Mouse (Mus musculus) liver, embryonic 15.5 days (tissue): ENCODE measurements around the gene Gsto2. TPM values are rescaled to one million over a fixed set of nuclear protein-coding genes. Genes with fewer than 3 reads are reported as not detected.

Experiments used
- ATAC-seq: fragments of 200-750 bp; cut with Nextera tagmentation; 2 replicates; pipeline ENCODE4 v1.8.0; 2017; ENCODE audit warnings: moderate number of reproducible peaks, mild to moderate bottlenecking, moderate library complexity; ENCODE audit not compliant: insufficient read depth
- H3K27ac ChIP-seq: fragments of 300-500 bp; sonication (generic); replicated peaks from 2 replicates; pipeline ENCODE4 v1.5.1; 2015; ENCODE audit warnings: mild to moderate bottlenecking, inconsistent platforms
- H3K27me3 ChIP-seq: fragments of 300-500 bp; sonication (generic); 2 replicates; pipeline ENCODE4 v1.6.1; 2015; ENCODE audit warnings: mild to moderate bottlenecking, inconsistent platforms
- H3K36me3 ChIP-seq: fragments of 300-500 bp; sonication (generic); replicated peaks from 2 replicates; pipeline ENCODE4 v1.6.1; 2015; ENCODE audit warnings: moderate library complexity, mild to moderate bottlenecking, inconsistent platforms
- H3K4me1 ChIP-seq: fragments of 300-500 bp; sonication (generic); replicated peaks from 2 replicates; pipeline ENCODE4 v1.6.1; 2015; ENCODE audit warnings: inconsistent platforms
- H3K4me2 ChIP-seq: fragments of 300-500 bp; sonication (generic); 2 replicates; pipeline ENCODE4 v1.6.1; 2015; ENCODE audit warnings: moderate library complexity, mild to moderate bottlenecking, inconsistent platforms
- H3K4me3 ChIP-seq: fragments of 300-500 bp; sonication (generic); replicated peaks from 2 replicates; pipeline ENCODE4 v1.5.1; 2015; ENCODE audit warnings: mild to moderate bottlenecking, inconsistent platforms
- H3K9ac ChIP-seq: fragments of 300-500 bp; sonication (generic); 2 replicates; pipeline ENCODE4 v1.6.1; 2015; ENCODE audit warnings: moderate library complexity, mild to moderate bottlenecking, inconsistent platforms
- H3K9me3 ChIP-seq: fragments of 300-500 bp; sonication (generic); replicated peaks from 2 replicates; pipeline ENCODE4 v1.6.1; 2016; ENCODE audit warnings: inconsistent platforms
- WGBS: fragments of 180-500 bp; shearing (Covaris S2); methylation state at CpG from one replicate; pipeline ENCODE4 v1.1.7; 2015; ENCODE audit warnings: mixed read lengths; ENCODE audit not compliant: insufficient replicate concordance; 5-methylcytosine and 5-hydroxymethylcytosine counted together
- polyA plus RNA-seq: library from polyadenylated mRNA; unstranded; fragments of >200 nt; fragmentation: Nextera tagmentation; extraction: Ambion mirVana; gene quantifications from 2 replicates; pipeline ENCODE4 v1.2.1, GENCODE M21; 2015

The Gsto2 gene
- polyA plus RNA-seq, 1 experiment from 2014 or later, result 0.13 TPM

DNA sequence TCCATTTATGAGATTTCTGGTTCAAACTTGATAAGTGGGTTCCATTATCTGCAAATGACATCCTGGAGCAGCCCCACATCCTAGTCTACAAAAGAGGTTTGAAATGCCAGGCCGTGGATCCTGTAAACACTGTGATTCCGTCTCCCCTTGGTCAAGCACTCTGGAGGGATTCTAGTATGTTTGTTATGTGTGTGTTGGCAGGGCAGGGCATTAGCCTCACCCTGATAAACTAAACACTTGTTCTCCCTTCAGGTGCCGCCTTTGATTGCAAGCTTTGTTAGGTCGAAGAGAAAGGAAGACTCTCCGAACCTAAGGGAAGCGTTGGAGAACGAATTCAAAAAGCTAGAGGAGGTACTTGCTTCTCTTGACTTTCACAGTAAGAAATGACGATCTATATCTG, 6.2 kb upstream of the Gsto2 start:
- no peak overlapping the region for H3K4me2 ChIP-seq

GRCm38 (mm10) chr19:47862581-47862980, 2.8 kb upstream of the Gsto2 start:
- no peak overlapping the region for H3K9ac ChIP-seq
- ATAC-seq, result no peak

More for the DNA sequence above, 6.2 kb upstream of the Gsto2 start:
- Histone ChIP-seq H3K27me3 (peaks cover 5% of the 10 kb centered on the region; the same call in 1 of the 2 replicates), H3K9me3 (no peaks in the 10 kb centered on the region), H3K4me1 (peaks cover 20% of the 10 kb centered on the region), H3K36me3 (peaks cover 40% of the 10 kb centered on the region), H3K27ac (no peak overlapping the region), H3K9ac (no peak overlapping the region), H3K4me3 (no peak overlapping the region)
- ATAC-seq, result no peak
- WGBS, result 75% methylated on average over 8 of the region's 8 CpGs

GRCm38 (mm10) chr19:47864051-47864450, 1.3 kb upstream of the Gsto2 start:
- Histone ChIP-seq H3K4me2 (no peak overlapping the region), H3K4me3 (no peak overlapping the region), H3K27me3 (peaks cover 12% of the 10 kb centered on the region; the same call in 1 of the 2 replicates), H3K9ac (no peak overlapping the region), H3K27ac (no peak overlapping the region), H3K4me1 (peaks cover 14% of the 10 kb centered on the region), H3K9me3 (no peaks in the 10 kb centered on the region), H3K36me3 (peaks cover 26% of the 10 kb centered on the region)
- 80% methylated on average over 9 of the region's 9 CpGs for WGBS
- no peak for ATAC-seq

More at GRCm38 (mm10) chr19:47862581-47862980, 2.8 kb upstream of the Gsto2 start:
- Histone ChIP-seq H3K4me2 (no peak overlapping the region), H3K36me3 (peaks cover 38% of the 10 kb centered on the region), H3K4me3 (no peak overlapping the region), H3K27ac (no peak overlapping the region), H3K9me3 (no peaks in the 10 kb centered on the region), H3K27me3 (peaks cover 3% of the 10 kb centered on the region; the same call in 1 of the 2 replicates), H3K4me1 (peaks cover 14% of the 10 kb centered on the region)
- 76% methylated on average over 3 of the region's 3 CpGs for WGBS

DNA sequence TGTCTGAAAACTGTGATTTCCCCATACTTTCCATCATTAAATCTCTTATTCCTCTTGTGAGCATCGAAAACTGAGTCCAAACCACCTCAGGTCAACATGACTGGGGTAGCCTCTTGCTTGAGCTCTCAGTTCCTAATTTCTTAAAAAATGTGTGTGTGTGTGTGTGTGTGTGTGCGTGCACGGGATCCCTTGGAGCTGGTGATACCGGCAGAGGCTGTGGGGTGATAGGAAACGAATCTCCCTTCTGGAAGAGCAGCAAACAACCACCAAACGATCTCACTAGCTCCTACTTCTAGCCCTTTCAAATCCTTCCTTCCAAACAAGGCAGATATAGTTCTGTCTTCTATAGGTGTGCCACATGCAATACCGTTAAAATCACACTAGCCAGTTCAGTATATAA, 613 bp upstream of the Gsto2 start:
- peaks cover 14% of the 10 kb centered on the region for H3K4me1 ChIP-seq
- H3K4me2 ChIP-seq, result peak overlapping the region; percentile 97
- no peaks in the 10 kb centered on the region for H3K9me3 ChIP-seq
- H3K27me3 ChIP-seq, result peaks cover 14% of the 10 kb centered on the region; the same call in 1 of the 2 replicates
- peaks cover 19% of the 10 kb centered on the region for H3K36me3 ChIP-seq
- WGBS, result 80% methylated on average over 7 of the region's 7 CpGs
- no peak overlapping the region for H3K27ac ChIP-seq
- no peak for ATAC-seq
- no peak overlapping the region for H3K9ac ChIP-seq
- peak overlapping the region; percentile 77 for H3K4me3 ChIP-seq

DNA sequence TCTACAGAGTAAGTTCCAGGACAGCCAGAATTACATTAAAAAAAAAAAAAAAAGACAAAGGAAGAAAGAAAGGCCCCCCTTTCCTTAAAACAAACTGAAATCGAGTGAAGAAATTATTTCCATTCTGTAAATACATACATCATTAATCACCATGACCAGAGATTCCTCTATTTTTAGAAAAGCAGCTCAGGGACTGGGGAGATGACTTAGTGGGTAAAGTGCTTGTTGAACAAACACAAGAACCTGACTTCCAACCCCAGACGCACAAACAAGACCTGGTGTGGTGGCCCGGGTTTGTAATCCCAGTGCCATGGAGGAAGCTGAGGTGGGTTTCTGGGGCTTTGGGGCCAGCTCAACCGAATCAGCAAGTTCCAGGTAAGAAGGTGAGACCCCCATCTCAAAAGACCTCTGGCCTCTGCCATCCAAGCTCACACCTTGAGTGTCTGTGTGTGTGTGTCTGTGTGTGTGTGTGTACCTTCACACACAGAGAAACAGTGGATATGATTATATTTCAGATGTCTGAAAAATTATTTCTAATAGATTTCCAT, 2.4 kb downstream of the Gsto2 start:
- ATAC-seq, result no peak
- Histone ChIP-seq H3K36me3 (peaks cover 10% of the 10 kb centered on the region; the same call in 1 of the 2 replicates), H3K27me3 (peaks cover 27% of the 10 kb centered on the region), H3K9ac (no peak overlapping the region), H3K9me3 (no peaks in the 10 kb centered on the region), H3K4me1 (peaks cover 14% of the 10 kb centered on the region), H3K27ac (no peak overlapping the region), H3K4me3 (no peak overlapping the region), H3K4me2 (no peak overlapping the region)
- 40% methylated on average over 4 of the region's 4 CpGs for WGBS

DNA sequence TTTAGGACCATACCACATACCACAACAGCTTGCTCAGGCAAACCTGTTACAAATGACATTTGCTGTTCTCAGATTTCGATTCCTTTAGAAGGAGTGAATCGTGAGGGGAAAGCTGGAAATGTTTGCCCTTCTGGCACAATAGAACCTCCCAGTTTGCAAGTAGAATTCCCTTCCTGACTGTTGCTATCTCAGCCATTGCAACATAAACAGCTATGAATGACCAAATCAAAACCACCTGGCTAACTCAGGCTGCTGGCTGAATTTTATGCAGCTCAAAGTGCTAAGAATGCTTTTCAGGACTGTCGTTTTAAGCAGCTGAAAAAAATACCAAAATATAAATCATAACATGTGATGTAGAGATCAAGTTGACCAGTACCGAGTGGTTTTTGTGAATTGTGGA, 3.6 kb downstream of the Gsto2 start:
- H3K36me3 ChIP-seq, result peaks cover 4% of the 10 kb centered on the region; the same call in 1 of the 2 replicates
- H3K27me3 ChIP-seq, result peaks cover 28% of the 10 kb centered on the region
- WGBS, result 53% methylated on average over 4 of the region's 4 CpGs
- no peak overlapping the region for H3K4me3 ChIP-seq
- ATAC-seq, result no peak
- H3K9ac ChIP-seq, result no peak overlapping the region
- H3K27ac ChIP-seq, result no peak overlapping the region
- no peaks in the 10 kb centered on the region for H3K9me3 ChIP-seq
- no peak overlapping the region for H3K4me2 ChIP-seq
- peaks cover 14% of the 10 kb centered on the region for H3K4me1 ChIP-seq

GRCm38 (mm10) chr19:47869516-47869915, 4.2 kb downstream of the Gsto2 start:
- H3K4me2 ChIP-seq, result no peak overlapping the region
- H3K9ac ChIP-seq, result no peak overlapping the region
- peaks cover 32% of the 10 kb centered on the region for H3K27me3 ChIP-seq
- WGBS, result 43% methylated on average over 3 of the region's 3 CpGs
- H3K27ac ChIP-seq, result no peak overlapping the region
- peaks cover 14% of the 10 kb centered on the region for H3K4me1 ChIP-seq
- H3K4me3 ChIP-seq, result no peak overlapping the region
- no peaks in the 10 kb centered on the region for H3K9me3 ChIP-seq
- no peaks in the 10 kb centered on the region for H3K36me3 ChIP-seq
- ATAC-seq, result no peak

GRCm38 (mm10) chr19:47870102-47870666, 4.8 kb downstream of the Gsto2 start:
- Histone ChIP-seq H3K27ac (no peak overlapping the region), H3K4me2 (no peak overlapping the region), H3K4me1 (peaks cover 8% of the 10 kb centered on the region; the same call in 1 of the 2 replicates), H3K27me3 (peaks cover 34% of the 10 kb centered on the region), H3K9me3 (no peaks in the 10 kb centered on the region), H3K4me3 (no peak overlapping the region), H3K36me3 (no peaks in the 10 kb centered on the region), H3K9ac (no peak overlapping the region)
- ATAC-seq, result no peak
- 61% methylated on average over 7 of the region's 7 CpGs for WGBS

- Histone ChIP-seq H3K27me3 (peaks cover 47% of the 10 kb centered on the region), H3K4me3 (no peak overlapping the region), H3K4me1 (no peaks in the 10 kb centered on the region), H3K36me3 (no peaks in the 10 kb centered on the region), H3K27ac (no peak overlapping the region), H3K9ac (no peak overlapping the region), H3K4me2 (no peak overlapping the region), H3K9me3 (no peaks in the 10 kb centered on the region)
- WGBS, result 33% methylated on average over 10 of the region's 10 CpGs
- no peak for ATAC-seq
Measured at GRCm38 (mm10) chr19:47871515-47871914, 6.2 kb downstream of the Gsto2 start.

- Histone ChIP-seq H3K4me2 (no peak overlapping the region), H3K27me3 (peaks cover 33% of the 10 kb centered on the region), H3K9me3 (no peaks in the 10 kb centered on the region), H3K4me3 (no peak overlapping the region), H3K36me3 (no peaks in the 10 kb centered on the region), H3K9ac (no peak overlapping the region), H3K4me1 (no peaks in the 10 kb centered on the region), H3K27ac (no peak overlapping the region)
- WGBS, result 57% methylated on average over 15 of the region's 15 CpGs
- ATAC-seq, result no peak
Measured at GRCm38 (mm10) chr19:47876252-47876651, 10.9 kb downstream of the Gsto2 start.

GRCm38 (mm10) chr19:47881538-47881937, 16.2 kb downstream of the Gsto2 start:
- WGBS, result 59% methylated on average over 7 of the region's 7 CpGs
- no peak overlapping the region for H3K4me3 ChIP-seq
- H3K4me1 ChIP-seq, result no peaks in the 10 kb centered on the region
- H3K36me3 ChIP-seq, result no peaks in the 10 kb centered on the region
- H3K9ac ChIP-seq, result no peak overlapping the region
- no peak for ATAC-seq
- no peaks in the 10 kb centered on the region for H3K9me3 ChIP-seq
- H3K27ac ChIP-seq, result no peak overlapping the region
- no peak overlapping the region for H3K4me2 ChIP-seq
- H3K27me3 ChIP-seq, result peaks cover 6% of the 10 kb centered on the region; the same call in 1 of the 2 replicates
